19 mouse cellular contexts compared by ENCODE assay signal in the genomic region with DNA sequence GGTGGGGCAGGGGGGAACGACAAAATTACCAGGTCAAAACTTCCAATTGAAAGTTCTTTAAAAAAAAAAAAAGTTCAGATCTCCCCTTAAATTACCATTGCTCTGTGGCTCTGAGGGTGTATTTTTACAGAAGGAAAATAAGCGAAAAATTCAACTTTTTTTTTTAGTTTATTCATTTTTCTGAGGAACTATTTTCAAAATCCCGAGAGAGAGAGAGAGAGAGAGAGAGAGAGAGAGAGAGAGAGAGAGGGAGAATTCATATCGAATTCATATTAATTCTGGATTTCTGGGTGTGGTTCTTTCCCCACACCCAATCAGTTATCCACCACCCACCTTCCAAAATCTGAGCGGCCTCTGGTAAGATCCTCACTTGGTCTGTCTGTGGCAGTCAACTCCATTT. TPM values are rescaled to one million over a fixed set of nuclear protein-coding genes. Genes with fewer than 3 reads are reported as not detected.
"Had no signal": no experiment of that assay in that cellular context is flagged by ENCODE, and none has a peak within 500 bp of the region (broad histone marks: within the 10 kb centered on the region; RNA-seq: fewer than 3 reads in every experiment).

No protein-coding gene starts in this region.

- H3K27ac ChIP-seq: kidney, postnatal 0 days; limb, embryonic 12.5 days; liver, embryonic 13.5 days; lung, embryonic 15.5 days; macrophage; neural tube, embryonic 12.5 days had no signal

- H3K9me3 ChIP-seq: limb, embryonic 12.5 days; liver, embryonic 13.5 days; lung, embryonic 15.5 days; neural tube, embryonic 12.5 days had no signal

- H3K36me3 ChIP-seq: limb, embryonic 12.5 days; liver, embryonic 13.5 days; lung, embryonic 15.5 days; neural tube, embryonic 12.5 days had no signal

- H3K9ac ChIP-seq: limb, embryonic 12.5 days; liver, embryonic 13.5 days; liver, postnatal 0 days; lung, embryonic 15.5 days had no signal

- ATAC-seq: liver, postnatal 0 days had no signal

- H3K4me3 ChIP-seq: myocyte had no signal

- DNase-seq: kidney, adult 9 months; layer of hippocampus, adult 9-11 months; liver; liver, embryonic 13.5 days; liver, postnatal 0 days; lung, postnatal 14 days; thymus, adult 2 months; thymus, postnatal 25 days had no signal

RNA-seq across cellular contexts. Expression of a gene that starts 2.2 kb away (rescaled TPM):
- total RNA-seq: layer of hippocampus, adult 18-20 months; left cerebral cortex, postnatal 36 days; megakaryocyte-erythroid progenitor cell, adult 5-6 weeks had no signal
- polyA plus RNA-seq: limb, embryonic 12.5 days; liver, embryonic 13.5 days; liver, postnatal 0 days; lung, embryonic 15.5 days; macrophage; testis, adult 2 months; urinary bladder, adult 2 months had no signal

RNA-seq across cellular contexts. Expression of a gene that starts 3.7 kb away (rescaled TPM):
- total RNA-seq: layer of hippocampus, adult 18-20 months; left cerebral cortex, postnatal 36 days; megakaryocyte-erythroid progenitor cell, adult 5-6 weeks had no signal
- polyA plus RNA-seq: limb, embryonic 12.5 days; liver, embryonic 13.5 days; liver, postnatal 0 days; lung, embryonic 15.5 days; macrophage; testis, adult 2 months; urinary bladder, adult 2 months had no signal
